Comparison of ENCODE assay signal across 8 mouse cellular contexts in the genomic region with DNA sequence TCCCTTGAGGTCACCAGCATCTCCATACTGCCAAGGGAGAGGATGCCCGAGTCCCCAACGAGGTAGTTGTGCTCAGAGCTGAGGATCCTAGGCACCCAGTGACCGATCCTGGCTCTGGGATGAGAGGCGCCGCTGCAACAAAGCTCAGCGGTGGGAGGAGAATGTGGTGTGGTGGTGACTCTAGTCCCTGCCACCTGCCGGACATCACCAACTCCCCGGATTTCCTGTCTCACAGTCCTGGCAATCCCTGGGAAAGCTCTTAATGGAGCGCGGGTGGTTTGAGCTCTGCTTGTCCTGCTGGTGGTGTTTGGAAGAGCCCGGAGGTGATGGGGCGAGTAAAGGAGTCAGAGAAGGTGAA. TPM values are rescaled to one million over a fixed set of nuclear protein-coding genes. Genes with fewer than 3 reads are reported as not detected.
DNase-seq lines count a peak whose midpoint lies in the region; ATAC-seq and TF ChIP-seq lines count a peak whose summit lies in the region.

No protein-coding gene starts in this region.

- H3K9ac ChIP-seq in embryonic facial prominence, embryonic 15.5 days = no peak overlapping the region
- peak overlapping the region; percentile 65 for H3K9ac ChIP-seq in midbrain, postnatal 0 days (replicated peaks; ENCODE audit: low read length, poor library complexity, severe bottlenecking)

- H3K36me3 ChIP-seq in embryonic facial prominence, embryonic 15.5 days = no peaks in the 10 kb centered on the region
- H3K36me3 ChIP-seq in midbrain, postnatal 0 days (ENCODE audit: insufficient read depth, low read length) = no peaks in the 10 kb centered on the region

- H3K4me1 ChIP-seq in embryonic facial prominence, embryonic 15.5 days = peaks cover 13% of the 10 kb centered on the region
- no peaks in the 10 kb centered on the region for H3K4me1 ChIP-seq in midbrain, postnatal 0 days (ENCODE audit: insufficient read depth, low read length)

- WGBS in embryonic facial prominence, embryonic 15.5 days = 1% methylated on average over 12 of the region's 12 CpGs
- WGBS in midbrain, postnatal 0 days = under 1% methylated on average over 12 of the region's 12 CpGs

- peak; percentile 55 for ATAC-seq in frontal cortex, adult (ENCODE audit: low TSS enrichment)
- peak; percentile 5 for ATAC-seq in Patski
- no peak for ATAC-seq in embryonic facial prominence, embryonic 15.5 days (ENCODE audit: insufficient number of reproducible peaks, low FRiP score, low TSS enrichment, low read depth)
- ATAC-seq in midbrain, postnatal 0 days (ENCODE audit: low FRiP score) = peak; percentile 74

- peaks cover 26% of the 10 kb centered on the region for H3K27me3 ChIP-seq in Patski
- peaks cover 20% of the 10 kb centered on the region; the same call in 1 of the 2 replicates for H3K27me3 ChIP-seq in embryonic facial prominence, embryonic 15.5 days
- H3K27me3 ChIP-seq in midbrain, postnatal 0 days (ENCODE audit: insufficient read depth, low read length) = no peaks in the 10 kb centered on the region

- peak overlapping the region; percentile 44 for H3K4me3 ChIP-seq in embryonic facial prominence, embryonic 15.5 days (replicated peaks)
- peak overlapping the region; percentile 78 for H3K4me3 ChIP-seq in layer of hippocampus, adult 2 months
- H3K4me3 ChIP-seq in midbrain, postnatal 0 days (ENCODE audit: low read depth, low read length) = peak overlapping the region; percentile 65

- H3K9me3 ChIP-seq in embryonic facial prominence, embryonic 15.5 days (replicated peaks) = no peaks in the 10 kb centered on the region
- H3K9me3 ChIP-seq in midbrain, postnatal 0 days (ENCODE audit: low read length) = no peaks in the 10 kb centered on the region

- H3K4me2 ChIP-seq in embryonic facial prominence, embryonic 15.5 days (replicated peaks) = peak overlapping the region; percentile 66
- H3K4me2 ChIP-seq in midbrain, postnatal 0 days (ENCODE audit: low read depth, low read length, poor library complexity, severe bottlenecking) = peak overlapping the region; percentile 96

- DNase-seq in frontal cortex, postnatal 14 days (ENCODE audit: low spot score in 2 of 2) = no peak
- DNase-seq in Patski (ENCODE audit: low read depth, low spot score) = no peak
- peak in 1 of 2 experiments; percentile 13 for DNase-seq in layer of hippocampus, adult 2 months (ENCODE audit: low spot score in 2 of 2)
- peak; percentile 76 for DNase-seq in midbrain, postnatal 0 days (ENCODE audit: low spot score)
- no peak for DNase-seq in ovary, postnatal 14 days (ENCODE audit: low spot score)
- DNase-seq in thymus, postnatal 0 days (ENCODE audit: low spot score) = no peak

- no peak for TF ChIP-seq CTCF in Patski (IDR thresholded peaks at IDR 0.05)
- TF ChIP-seq CTCF in layer of hippocampus, adult 2 months (conservative IDR thresholded peaks at IDR 0.05) = peak; percentile 33
- TF ChIP-seq CTCF in midbrain, postnatal 0 days (IDR thresholded peaks at IDR 0.05) = peak; percentile 41

- CTCF ChIA-PET in Patski (lab: Charles Lee) = no interaction called here

- no peak overlapping the region for H3K27ac ChIP-seq in embryonic facial prominence, embryonic 15.5 days (replicated peaks)
- peak overlapping the region; percentile 93 for H3K27ac ChIP-seq in layer of hippocampus, adult 2 months
- peak overlapping the region; percentile 55 for H3K27ac ChIP-seq in midbrain, postnatal 0 days (ENCODE audit: low read depth, low read length)

- in situ Hi-C loops in Patski (cut with MboI; ENCODE audit: low pct_unique_long_range_greater_than_20kb) = no loop called here

- POLR2A ChIA-PET in Patski (lab: Charles Lee) = no interaction called here

RNA-seq across cellular contexts. Expression of a gene that starts 0.9 kb away (rescaled TPM):
- not detected for polyA plus RNA-seq in Patski (2021)
- 0.29 and 0.37 TPM in 2 replicates for polyA plus RNA-seq in embryonic facial prominence, embryonic 15.5 days (2015; fragmentation: Nextera tagmentation; extraction: Ambion mirVana)
- total RNA-seq in layer of hippocampus, adult 2 months (2021) = 10 to 100 TPM; 12.4 to 12.5 TPM
- 10.9 and 11.9 TPM in 2 replicates for total RNA-seq in midbrain, postnatal 0 days (2014; rRNA removed)
- 2.8 and 2.9 TPM in 2 replicates for polyA plus RNA-seq in midbrain, postnatal 0 days (2015; fragmentation: Nextera tagmentation; extraction: Ambion mirVana)
- not detected in 2 replicates for polyA plus RNA-seq in thymus, postnatal 0 days (2015; fragmentation: Nextera tagmentation; extraction: Ambion mirVana)
